Mouse (Mus musculus) neural tube, embryonic 10.5 days (tissue): ENCODE results near the gene Rrp12.

Experiments used
- DNase-seq: peaks from one replicate; pipeline ENCODE4 v3.0.0-alpha.2; 2017; ENCODE audit warnings: low spot score; ENCODE audit errors: extremely low spot score

Gene Rrp12

GRCm38 (mm10) chr19:41850021-41850718 lies 45.8 kb downstream of the Rrp12 start:
- no peak for DNase-seq

- peak; percentile 96 for DNase-seq
These were observed 47.8 kb downstream of the Rrp12 start, which contains the start of gene Frat2 for GRCm38 (mm10) chr19:41847992-41848851. Gene Frat2 (minus strand): TSS chr19:41848132.

- peak; percentile 85 for DNase-seq
These were observed 48.4 kb downstream of the Rrp12 start for GRCm38 (mm10) chr19:41847614-41847991.

GRCm38 (mm10) chr19:41847091-41847581 lies 48.8 kb downstream of the Rrp12 start:
- peak; percentile 76 for DNase-seq

DNA sequence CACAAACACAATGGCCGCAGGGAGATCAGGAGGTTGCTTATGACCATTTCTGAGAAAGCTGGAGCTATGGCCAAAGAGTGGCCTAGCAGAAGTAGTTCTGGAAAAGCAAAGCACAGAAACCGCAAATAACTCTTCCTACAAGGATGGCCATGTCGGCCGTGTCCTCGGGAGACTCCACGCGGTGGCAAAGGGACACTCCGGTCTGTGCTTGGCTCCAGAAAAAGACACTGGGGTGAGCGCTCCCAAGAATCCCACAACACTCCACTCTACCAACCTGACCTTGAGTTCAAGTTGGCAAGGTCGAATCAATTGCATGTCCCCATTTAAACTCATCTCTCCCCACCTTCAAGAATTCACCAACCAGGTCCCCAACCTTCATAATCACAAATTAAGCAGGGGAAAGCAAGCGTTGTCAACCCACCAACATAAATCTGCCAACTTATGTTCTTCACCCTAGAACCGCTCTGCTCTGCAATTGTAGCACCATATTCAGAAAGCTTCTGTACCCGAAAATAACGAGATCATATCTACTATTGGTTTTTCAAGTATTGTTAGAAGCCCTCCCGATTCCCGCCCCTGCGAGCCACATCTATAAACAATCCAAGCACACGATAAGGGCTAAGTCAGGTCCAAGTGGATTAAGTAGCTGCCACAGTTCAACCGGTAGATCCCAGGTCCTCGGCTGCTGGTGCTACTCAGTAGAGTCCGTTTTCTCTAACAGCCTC lies 49.4 kb downstream of the Rrp12 start:
- DNase-seq, result no peak

- DNase-seq, result no peak
These were observed 51.6 kb downstream of the Rrp12 start for GRCm38 (mm10) chr19:41844345-41844744.

DNA sequence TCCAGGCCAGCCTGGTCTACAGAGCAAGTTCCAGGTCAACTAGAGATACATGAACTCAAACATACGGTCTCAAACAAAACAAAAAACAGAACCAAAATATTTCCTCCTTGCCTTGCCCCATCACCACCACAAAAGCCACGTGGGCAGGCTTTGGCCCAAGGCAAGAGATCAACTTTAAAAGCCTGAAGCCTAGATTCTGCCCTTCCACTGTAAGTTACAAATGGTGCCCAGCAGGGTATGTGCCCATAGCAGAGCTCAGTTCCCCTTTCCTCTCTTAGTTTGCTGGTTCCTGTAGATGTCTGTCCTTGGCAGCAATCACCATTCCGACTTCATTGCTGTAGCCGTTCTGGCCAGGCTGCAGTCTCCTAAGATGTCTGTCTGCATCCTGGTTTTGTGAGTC lies 53.3 kb downstream of the Rrp12 start:
- no peak for DNase-seq

DNA sequence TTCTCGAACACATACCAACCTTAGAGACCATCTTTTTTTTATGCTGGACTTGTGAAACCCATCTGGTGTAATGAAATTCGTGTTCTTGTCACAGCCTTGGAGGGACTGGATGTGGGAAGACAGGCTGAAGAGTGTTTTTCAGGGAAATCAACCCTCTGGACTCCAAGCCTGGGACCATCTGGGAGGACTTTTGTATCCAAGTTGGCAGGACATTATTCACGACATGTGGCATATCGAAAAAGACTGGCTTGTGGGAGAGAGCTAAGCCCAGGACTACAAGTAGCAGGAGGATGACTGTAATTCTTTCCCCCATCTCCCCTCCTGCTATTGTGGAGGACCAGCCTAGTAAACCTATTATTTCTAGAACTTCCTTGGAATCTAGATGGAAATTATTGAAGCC lies 53.8 kb downstream of the Rrp12 start:
- DNase-seq, result no peak

- DNase-seq, result no peak
These were observed 54.7 kb downstream of the Rrp12 start for GRCm38 (mm10) chr19:41841105-41841750.

DNA sequence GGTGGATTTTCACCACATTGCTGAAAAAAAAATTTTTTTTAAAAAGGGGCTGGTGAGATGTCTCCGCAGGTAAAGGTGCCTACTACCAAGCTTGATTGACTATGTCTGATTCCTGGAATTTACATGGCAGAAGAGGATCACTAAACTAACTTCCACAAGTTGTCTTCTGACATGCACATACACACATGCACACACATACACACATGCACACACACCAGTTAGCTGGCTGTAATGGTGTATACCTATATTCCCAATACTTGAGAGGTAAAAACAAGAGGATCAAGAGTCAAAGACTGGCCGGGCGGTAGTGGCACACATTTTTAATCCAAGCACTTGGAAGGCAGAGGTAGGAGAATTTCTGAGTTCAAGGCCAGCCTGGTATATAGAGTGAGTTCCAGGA lies 56.3 kb downstream of the Rrp12 start:
- no peak for DNase-seq

DNA sequence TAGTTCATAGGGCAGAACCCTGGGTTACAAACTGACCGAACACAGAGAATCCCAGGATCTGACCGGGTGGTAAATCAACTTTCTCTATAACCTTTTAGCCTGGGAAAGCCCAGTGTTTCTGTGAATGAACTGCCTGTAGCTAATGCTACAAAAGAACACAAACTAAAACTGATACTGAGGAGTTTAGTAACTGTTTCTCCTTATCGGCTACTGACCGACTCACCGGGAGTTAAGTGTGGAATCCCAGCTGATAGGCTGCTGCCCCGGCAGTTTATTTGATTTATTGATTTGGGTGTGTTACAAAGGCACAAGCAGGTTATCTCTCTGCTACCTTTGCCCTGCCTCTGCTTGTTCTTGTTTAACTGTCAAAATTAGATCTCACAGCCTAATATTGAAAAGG lies 57.2 kb downstream of the Rrp12 start:
- DNase-seq, result no peak

GRCm38 (mm10) chr19:41837917-41838261 lies 58.1 kb downstream of the Rrp12 start:
- no peak for DNase-seq

GRCm38 (mm10) chr19:41837194-41837916 lies 58.6 kb downstream of the Rrp12 start:
- no peak for DNase-seq

- no peak for DNase-seq
These were observed 59.3 kb downstream of the Rrp12 start for GRCm38 (mm10) chr19:41836719-41837118.

DNA sequence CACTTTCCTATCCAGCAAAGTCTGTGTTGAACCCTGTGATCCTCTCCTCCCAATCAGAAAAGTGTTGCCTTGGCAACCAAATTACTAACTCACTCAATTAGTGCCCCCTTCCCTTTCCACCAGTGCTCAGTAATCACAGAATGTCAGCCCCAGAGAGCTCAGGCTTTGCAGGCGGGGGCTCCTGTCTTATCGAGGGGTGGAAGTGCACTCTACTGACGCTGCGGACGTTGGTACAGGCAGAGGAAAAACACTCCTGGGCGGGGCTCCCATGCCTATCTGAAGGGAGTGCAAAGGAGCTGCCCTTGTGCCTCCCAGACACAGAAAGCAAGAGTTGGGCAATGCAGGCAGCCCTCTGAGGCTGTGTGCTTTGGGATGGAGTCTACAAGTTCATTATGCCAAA lies 60.2 kb downstream of the Rrp12 start:
- DNase-seq, result no peak

DNA sequence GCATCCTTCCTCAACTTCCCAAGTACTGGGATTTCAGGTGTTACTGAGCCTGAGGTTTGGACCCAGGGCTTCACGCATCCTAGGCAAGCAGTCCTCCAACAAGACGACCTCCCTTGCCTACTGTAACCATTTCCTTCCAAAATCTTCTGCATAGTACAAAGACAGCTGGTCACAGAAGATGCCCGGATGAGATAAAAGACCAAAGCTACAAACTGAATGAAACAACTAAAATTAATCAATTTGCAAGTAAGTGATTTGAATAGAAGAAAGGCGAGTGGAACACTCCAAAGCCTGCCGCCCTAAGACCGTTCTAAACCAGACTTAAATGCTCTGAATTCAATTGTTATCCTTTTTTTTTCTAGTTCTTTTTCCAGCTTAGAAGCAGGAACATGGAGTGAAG lies 60.6 kb downstream of the Rrp12 start:
- DNase-seq, result no peak

DNA sequence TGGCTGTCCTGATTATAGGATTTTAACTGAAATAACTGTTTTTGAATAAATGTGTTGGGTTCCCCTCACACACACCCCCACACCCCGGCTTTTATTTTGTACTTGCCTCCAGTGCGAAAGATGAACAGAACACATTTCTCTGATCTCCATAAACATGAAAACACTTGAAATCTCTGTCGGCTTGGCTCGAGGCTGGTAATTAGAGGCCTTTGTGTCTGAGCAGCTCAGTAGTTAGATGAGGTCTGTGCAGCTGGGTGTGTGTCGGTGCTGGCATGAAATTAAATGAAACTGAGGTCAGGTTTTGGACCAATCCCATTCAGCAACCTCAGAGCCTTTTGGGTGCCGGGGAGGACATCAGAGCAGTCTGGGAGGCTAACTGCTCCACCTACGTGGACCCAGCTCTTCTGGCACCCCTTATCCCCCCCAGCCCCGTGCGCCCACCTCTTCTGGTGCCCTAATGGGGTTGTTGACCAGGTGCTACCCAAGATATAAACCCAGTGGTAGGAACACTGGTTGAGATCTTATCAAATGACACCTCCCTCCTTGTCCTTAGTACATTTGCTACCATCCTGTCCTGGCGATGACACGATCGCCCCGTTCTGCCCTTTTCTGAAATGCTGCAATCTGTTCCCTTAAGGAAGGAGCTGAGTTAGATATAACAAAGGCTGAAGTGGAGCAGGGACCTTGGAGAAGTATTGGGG lies 63.3 kb downstream of the Rrp12 start:
- DNase-seq, result no peak

DNA sequence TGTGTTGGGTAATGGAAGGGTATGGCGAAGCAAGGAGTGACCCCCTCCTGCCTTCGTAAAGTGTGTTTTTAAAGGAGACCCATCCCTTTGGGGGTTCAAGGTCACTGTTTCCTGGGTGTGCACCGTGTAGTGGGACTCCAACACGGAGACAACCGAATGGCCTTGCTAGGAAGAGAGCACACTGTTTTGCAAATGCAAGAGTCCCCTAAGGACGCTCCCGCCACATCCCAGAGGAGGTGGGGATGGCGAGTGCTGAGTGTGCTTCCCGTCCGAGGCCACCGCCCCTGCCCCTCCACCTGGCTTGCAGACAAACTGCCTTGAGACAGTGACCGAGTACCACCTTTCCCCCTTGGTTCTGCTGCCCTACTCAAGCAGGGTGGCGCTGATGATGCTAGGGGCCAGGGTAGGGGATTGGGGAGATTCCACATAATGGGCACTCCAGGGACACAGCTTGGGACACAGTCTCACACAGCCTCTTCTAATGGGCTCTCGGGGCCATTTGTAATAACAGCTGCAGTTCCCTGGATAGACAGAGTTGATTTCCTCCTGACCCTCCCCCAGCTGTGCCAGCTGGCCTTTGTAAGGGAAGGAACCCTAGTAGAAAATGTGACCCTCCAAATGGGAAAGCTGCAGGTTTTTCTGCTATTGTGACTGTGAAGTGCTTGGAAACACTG lies 64.1 kb downstream of the Rrp12 start:
- DNase-seq, result peak; percentile 36

GRCm38 (mm10) chr19:41831101-41831570 lies 64.8 kb downstream of the Rrp12 start:
- DNase-seq, result peak; percentile 46
